ENCODE assay signal across 18 mouse cellular contexts in the genomic region with DNA sequence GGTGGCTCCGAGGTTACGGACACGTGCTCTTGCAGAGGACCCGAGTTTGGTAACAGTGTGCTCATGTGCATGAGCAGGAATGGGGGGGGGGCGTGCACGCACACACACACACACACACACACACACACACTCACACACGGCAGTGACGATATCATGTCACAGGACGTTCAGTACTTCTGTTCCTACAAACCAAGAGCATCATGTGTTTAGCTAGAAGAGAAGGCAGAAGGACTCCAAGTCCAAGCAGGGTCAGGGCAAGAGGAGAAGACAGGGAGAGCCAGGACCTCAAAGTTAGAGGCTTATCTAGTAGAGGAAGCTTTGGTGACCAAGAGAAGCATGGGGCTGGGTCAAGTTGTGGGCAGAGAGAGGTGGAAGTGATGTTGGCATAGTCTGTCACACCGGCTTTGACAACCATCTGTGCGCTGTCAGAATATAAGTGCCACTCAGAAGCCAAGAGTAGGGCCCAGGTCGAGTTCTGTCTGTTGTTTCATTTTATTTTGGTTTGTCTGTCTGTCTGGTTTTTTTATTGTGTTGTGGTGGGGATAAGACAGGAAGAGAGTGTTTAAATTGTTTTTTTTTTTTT.
A peak's percentile ranks its signal among the peaks of the same experiment; 100 is the strongest.
DNase-seq lines count a peak whose midpoint lies in the region; ATAC-seq lines count a peak whose summit lies in the region.
"Had no signal": no experiment of that assay in that cellular context is flagged by ENCODE, and none has a peak within 500 bp of the region (broad histone marks: within the 10 kb centered on the region; RNA-seq: fewer than 3 reads in every experiment).

No protein-coding gene starts in this region.

- H3K36me3 ChIP-seq in heart, embryonic 10.5 days: no peaks in the 10 kb centered on the region
- H3K36me3 ChIP-seq: embryonic facial prominence, embryonic 15.5 days; forebrain, embryonic 12.5 days; limb, embryonic 15.5 days; stomach, embryonic 15.5 days had no signal

- ATAC-seq in CD4-positive, CD25-positive, alpha-beta regulatory T cell, adult 4 months: peak; percentile 3
- peak; percentile 34 for ATAC-seq in granulocyte monocyte progenitor cell, adult 5-6 weeks (replicated peaks; ENCODE audit: poor library complexity, severe bottlenecking)

- WGBS in heart, embryonic 10.5 days: 88% methylated on average over 12 of the region's 12 CpGs

- peak; percentile 31 to 43 for DNase-seq in heart, postnatal 36 days
- no peak for DNase-seq in heart, embryonic 10.5 days (ENCODE audit: low spot score)
- peak; percentile 52 for DNase-seq in naive thymus-derived CD4-positive, alpha-beta T cell, adult 2 months (ENCODE audit: low read depth)
- DNase-seq in adrenal gland, adult (ENCODE audit: inconsistent age in 2 of 2, low spot score in 1 of 2): no peak
- DNase-seq in ovary, postnatal 10 days (ENCODE audit: low spot score): no peak
- DNase-seq: adrenal gland, postnatal 14 days; embryo, embryonic 11 days; kidney, adult 8-10 months; kidney, postnatal 25 days; layer of hippocampus, adult 9-11 months; midbrain, embryonic 14.5 days; right cerebral cortex, adult 18-20 months had no signal

- intact Hi-C loops in heart, postnatal 36 days (cut with DNase I): loop anchor here (2.0 kb wide), 1 partner anchor 66 kb away; the partner anchor contains the start of gene Wipf1

- H3K27ac ChIP-seq in heart, embryonic 10.5 days: no peak overlapping the region
- H3K27ac ChIP-seq: forebrain, embryonic 12.5 days; limb, embryonic 15.5 days; stomach, embryonic 15.5 days had no signal

- no peaks in the 10 kb centered on the region for H3K9me3 ChIP-seq in heart, embryonic 10.5 days
- H3K9me3 ChIP-seq: embryonic facial prominence, embryonic 15.5 days; forebrain, embryonic 12.5 days; limb, embryonic 15.5 days; stomach, embryonic 15.5 days had no signal

- H3K4me3 ChIP-seq in heart, embryonic 10.5 days: no peak overlapping the region
- H3K4me3 ChIP-seq: embryonic facial prominence, embryonic 15.5 days; forebrain, embryonic 12.5 days; limb, embryonic 15.5 days; stomach, embryonic 15.5 days had no signal

- H3K27me3 ChIP-seq in heart, embryonic 10.5 days (ENCODE audit: insufficient read depth, poor library complexity, severe bottlenecking): no peaks in the 10 kb centered on the region
- H3K27me3 ChIP-seq: embryonic facial prominence, embryonic 15.5 days; forebrain, embryonic 12.5 days; limb, embryonic 15.5 days; stomach, embryonic 15.5 days had no signal

- H3K4me1 ChIP-seq in heart, embryonic 10.5 days: peaks cover 19% of the 10 kb centered on the region
- H3K4me1 ChIP-seq: forebrain, embryonic 12.5 days had no signal

Comparison
In these comparisons a context has a peak if more than half of its experiments do, and no peak if none do; other contexts are left out.
1. DNase-seq: peak in heart, postnatal 36 days (2 of 2) and naive thymus-derived CD4-positive, alpha-beta T cell, adult 2 months (single experiment); none in heart, embryonic 10.5 days (single experiment), adrenal gland, adult (0 of 2) and ovary, postnatal 10 days (single experiment).